Mouse (Mus musculus) embryo, embryonic 11 days (tissue): ENCODE results near the gene Maco1.

Experiments
- DNase-seq: peaks from one replicate; pipeline ENCODE4 v3.0.0-alpha.2; 2015

The Maco1 gene

DNA sequence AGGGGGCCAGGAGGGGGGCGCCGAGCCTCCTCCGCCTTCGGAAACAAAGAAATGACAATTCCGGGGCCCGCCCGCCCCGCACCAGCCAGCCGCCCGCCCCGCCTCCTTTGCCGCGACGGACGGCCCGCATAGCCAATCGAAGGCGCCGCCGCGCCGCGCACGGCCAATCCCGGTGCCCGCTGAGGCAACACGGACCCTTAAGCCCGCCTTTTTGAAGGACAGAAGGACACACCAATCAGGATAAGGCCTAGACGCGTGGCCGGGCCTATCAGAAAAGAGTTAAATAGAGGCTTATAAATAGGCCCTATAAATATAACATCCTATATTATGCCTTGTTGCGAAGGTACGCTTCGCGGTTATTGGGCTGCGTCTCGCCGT is at the start of gene Maco1:
Gene Maco1, minus strand, starts transcription at position 87 of the 378 bp plus-strand sequence.
- peak; percentile 98 for DNase-seq

DNA sequence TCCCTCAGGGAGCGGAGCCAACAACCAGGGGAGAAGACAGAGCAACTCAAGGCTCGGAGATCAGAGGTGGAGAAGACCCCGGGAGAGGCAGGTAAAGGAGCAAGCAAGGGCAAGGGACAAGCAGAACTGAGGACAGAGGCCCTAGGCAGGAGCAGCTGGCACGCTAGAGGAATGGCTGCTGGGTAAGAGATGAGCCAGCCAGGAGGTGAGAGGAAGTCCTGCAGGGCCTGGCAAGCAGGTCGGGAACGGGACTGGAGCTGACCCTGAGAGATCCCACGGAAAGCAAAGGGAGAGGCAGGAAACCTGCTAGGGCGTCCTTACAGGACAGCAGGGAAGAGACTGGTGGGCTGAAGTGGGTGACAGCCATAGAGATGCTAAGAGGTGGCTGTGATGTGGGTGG is 48.0 kb upstream of the Maco1 start:
- no peak for DNase-seq

DNA sequence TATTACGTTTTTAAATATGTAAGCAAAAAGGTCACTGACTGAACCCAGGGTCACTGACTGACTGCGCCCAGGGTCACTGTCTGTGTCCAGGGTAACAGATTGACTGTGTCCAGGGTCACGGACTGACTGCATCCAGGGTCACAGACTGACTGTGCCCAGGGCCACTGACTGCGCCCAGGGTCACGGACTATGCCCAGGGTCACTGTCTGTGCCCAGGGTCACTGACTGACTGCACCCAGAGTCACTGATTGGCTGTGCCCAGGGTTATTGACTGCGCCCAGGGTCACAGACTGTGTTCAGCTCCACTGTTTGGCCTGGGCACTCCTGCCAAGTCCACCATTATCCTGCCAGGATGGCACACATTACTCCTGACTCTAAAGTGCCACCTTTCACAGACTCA is 44.1 kb upstream of the Maco1 start:
- no peak for DNase-seq

DNA sequence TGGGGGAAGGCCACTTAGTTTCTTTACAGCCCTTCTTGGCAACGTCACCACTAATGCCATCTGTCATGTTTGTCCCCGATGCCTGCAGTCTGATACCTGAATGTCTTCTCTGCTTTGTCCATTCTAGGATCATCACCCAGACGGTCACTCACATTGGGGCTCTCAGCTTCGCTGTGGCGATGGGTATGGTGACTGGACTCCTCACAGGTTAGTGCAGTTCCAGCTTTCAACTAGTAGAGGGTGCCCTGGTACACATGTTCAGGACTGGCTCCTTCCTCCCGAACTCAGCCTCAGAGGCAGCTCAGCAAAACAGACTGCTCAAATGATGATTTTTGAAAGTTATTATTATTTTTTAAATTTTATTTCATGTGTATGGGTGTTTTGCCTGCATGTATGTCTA is 39.0 kb upstream of the Maco1 start:
- no peak for DNase-seq

DNA sequence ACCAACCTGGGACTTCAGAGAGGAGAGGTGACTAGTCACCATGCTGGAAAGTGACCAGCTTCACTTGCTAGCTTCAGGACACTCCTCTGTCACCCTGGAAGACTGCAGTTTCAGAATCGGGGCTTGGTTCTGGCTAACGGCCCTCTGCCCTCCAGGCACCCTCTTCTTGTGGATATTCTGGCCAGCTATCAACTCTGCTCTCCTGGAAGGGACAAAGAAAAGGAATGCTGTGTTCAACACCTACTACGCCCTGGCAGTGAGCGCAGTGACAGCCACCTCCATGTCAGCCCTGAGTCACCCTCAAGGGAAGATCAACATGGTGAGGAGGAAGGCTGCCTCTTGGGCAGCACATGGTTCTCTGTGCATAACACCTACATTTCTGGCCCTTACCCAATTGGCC is 31.2 kb upstream of the Maco1 start:
- no peak for DNase-seq

DNA sequence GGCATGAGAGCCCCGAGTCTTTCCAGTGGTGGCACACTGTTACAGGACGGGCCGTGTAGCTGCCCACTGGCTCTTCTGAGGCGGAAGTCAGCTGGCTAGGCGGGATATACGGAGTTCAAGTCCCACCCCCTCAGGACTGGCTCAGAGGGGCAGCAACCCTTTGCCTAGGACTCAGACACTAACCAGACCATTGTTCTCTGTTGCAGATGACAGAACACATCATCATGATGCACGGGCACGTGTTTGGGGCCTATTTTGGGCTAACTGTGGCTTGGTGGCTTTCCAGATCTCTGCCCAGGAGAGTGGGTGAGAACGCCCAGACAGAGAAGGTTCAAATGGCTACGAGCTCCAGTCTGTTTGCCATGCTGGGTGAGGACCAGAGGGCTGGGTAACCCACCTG is 30.7 kb upstream of the Maco1 start:
- no peak for DNase-seq

DNA sequence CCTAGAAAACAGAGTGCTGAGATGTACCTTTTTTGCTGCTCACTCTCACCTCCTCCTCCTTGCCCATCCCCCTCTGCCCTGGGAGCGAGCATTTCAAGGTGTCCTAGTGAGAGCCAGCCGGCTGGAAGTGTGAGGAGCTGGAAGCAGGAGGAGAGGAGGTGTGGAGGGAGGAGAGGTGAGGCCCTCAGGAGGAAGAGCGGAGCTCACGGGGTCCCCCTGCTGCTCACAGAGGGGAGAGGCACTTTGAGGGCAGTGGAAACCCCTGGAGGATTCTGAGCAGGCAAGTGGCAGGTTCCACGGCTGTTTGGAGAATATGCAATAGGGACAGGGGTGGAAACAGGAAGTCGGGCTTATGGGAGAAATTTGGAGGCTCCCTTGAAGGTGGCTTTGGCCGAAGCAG is 30.1 kb upstream of the Maco1 start:
- peak; percentile 59 for DNase-seq

DNA sequence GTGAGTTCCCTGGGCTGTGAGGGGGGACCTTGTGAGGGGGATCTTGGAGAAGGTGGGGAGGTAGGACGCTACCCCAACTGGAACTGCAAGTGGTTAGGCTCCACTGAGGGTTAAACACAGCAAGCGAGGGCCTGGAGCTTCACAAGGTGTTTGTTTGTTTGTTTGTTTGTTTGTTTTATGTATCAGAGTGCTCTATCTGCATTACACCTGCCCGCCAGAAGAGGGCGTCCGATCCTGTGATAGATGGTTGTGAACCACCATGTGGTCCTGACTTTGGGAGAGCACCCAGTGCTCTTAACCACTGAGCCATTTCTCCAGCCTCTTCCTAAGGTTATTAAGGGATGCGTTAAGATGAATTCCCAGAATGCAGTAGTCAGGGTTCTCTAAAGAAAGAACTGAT is 26.9 kb upstream of the Maco1 start:
- no peak for DNase-seq

DNA sequence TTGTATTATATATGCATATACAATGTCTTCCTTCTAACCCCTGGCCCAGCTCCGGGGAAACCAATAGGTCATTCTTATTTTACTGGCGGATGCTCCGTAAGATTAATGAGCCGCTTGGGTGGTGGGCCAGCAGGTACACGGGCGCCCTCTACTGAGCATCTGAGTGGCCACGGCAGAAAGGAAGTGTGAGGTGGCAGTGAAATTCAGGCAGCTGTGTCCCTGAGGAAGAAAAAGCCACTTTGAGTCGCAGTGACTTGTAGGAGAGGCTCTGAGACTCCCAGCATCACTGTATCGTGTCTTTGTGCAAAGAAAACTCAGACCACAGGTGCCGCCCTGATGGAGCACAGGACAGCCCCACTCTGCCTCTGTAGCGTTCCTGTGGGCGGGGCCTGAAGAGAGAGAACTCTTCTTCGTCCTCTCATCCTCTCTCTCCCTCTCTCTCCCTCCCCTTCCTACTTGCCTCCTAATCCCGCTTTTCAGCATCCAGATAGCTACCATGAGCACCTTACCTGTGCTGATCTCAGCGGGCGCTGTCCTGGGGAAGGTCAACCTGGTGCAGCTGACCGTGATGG is 26.4 kb upstream of the Maco1 start:
- peak; percentile 83 for DNase-seq

DNA sequence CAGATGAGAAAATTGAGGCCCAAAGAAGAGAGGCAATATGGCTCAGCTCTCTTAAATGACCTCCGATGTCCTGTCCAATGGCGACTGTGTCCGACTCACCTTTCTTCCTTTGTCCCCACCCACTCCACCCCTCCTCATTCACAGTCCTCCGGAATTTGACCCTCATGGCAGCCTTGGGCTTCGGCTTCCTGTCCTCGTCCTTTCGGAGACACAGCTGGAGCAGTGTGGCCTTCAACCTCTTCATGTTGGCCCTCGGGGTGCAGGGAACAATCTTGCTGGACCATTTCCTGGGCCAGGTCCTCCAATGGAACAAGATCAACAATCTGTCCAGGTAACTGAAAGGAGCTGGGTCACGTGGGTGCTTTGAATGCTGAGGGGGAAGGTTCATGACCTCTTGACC is 23.0 kb upstream of the Maco1 start:
- DNase-seq, result no peak

DNA sequence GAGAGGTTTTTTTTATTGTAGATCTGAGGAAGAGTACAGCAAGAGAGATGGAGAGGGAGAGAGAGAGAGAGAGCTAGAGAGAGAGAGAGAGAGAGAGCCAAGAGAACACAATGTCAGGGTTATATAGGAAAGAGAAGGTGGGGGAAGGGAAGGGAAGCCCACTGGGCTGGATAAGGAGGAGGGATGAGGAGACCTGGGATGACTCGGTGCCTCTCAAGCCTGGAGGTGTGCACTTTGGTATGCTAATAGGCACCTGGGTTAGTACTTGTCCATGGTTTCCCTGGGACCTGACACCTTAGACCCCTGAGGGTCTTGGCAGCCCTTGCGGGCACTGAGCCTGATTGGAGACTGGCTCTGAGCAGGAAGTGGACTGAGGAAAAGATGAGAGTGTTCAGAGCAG is 18.8 kb upstream of the Maco1 start:
- no peak for DNase-seq

DNA sequence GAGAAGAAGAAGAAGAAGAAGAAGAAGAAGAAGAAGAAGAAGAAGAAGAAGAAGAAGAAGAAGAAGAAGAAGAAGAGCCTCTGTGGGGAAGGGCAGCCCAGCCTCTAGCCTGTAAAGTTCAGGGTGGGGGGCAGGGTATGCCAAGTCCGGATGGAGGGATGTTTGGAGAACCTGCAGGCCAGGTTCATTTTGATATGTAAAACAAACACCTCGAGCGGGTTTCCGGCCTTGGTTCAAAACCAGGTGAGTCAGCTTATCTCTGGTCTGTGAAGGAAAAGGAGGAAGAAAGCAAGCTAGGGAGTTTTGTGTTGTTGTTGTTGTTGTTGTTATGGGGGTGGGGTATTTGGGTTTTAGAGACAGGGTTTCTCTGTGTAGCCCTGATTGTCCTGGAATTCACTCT is 18.3 kb upstream of the Maco1 start:
- DNase-seq, result no peak

DNA sequence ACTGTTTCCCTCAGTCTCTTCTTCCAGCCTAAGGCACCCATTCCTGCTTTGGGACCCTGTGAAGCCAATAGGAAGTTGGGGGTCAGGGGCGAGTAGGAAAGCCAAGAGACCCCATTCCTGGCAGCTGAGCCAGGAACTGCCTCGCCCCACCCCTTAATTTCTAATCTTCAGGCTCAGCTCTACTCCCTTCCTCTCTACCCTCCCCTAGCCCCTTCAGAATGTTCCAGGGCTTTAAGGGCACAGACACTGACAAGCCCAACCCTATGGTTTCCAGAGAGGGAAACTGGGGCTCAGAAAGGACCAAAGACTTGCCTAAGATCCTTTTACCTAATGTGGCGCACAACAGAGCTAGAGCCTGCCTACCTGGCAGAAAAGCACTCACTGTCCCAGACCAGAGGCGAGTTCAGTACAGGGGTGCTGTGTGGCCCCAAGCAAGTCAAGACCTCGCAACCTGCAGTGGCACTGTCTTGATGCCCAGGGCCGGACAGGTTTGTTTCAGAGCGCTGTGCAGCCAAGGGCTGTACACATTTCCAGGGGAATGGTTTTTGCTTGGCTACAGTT is 16.8 kb upstream of the Maco1 start:
- no peak for DNase-seq

DNA sequence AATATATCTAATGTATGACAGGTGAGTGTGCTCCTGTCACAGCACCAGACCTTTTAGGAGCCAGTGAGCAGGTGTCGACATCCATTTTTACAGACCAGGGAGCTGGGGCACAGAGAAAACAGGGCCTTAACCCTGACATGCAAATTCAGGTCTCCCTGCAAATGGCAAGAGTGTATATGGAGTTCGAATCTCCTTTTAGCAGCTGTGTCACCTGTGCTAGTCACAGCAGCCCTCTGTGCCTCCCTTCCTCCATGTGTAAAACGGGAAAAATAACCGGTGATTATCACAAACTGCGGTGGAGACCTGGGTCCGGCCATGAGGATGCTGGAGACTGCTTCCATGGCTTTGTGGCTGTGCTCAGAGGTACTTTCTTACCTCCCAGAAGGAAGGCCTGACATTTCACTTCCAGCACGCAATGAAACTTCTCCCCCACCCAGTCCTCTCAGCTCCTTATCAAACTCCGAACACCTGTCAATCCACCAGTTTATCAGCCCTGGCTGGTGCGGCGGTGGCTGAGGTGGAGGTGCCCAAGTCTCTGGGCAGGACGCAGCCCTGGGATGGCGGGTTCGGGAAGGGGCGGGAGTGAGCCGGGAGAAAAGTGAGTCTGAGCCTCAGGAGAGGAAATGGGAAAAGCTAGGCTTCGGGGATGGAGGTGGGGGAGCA is 16.1 kb upstream of the Maco1 start:
- no peak for DNase-seq

DNA sequence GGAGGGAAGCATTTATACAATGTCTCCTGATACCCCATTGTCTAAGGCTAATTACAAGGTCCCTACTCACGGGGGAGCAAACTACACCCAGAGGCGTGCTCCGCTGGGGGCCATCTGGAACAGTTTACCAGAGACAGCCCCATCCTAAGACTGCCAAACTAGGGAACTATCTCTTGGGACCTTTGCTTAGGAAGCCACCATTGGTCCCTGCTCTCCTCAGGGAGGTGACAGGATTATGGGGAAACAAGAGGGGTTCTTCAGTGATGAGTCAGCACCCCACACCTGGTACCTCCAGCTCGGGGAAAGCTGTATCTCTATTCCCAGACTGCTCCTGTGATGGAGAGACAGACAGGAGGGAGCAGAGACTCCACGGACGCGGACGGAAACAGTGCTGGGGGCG is 15.3 kb upstream of the Maco1 start:
- no peak for DNase-seq

DNA sequence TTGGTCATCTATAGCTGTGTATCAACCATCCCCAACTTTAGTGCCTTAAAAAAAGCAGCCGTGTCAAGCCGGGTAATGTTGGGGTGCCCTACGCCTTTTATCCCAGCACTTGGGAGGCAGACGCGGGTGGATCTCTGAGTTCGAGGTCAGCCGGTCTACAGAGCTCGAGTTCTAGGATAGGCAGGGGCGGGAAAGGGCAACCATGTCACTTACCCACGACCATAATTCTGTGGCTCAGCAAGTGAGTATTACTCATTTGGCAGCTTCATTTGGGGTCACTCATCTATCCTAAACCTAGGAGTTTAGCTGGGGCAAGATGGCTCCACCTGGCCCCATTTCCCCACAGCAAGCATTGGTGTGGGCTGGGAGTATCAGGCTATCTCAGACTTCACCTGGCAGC is 14.9 kb upstream of the Maco1 start:
- no peak for DNase-seq

DNA sequence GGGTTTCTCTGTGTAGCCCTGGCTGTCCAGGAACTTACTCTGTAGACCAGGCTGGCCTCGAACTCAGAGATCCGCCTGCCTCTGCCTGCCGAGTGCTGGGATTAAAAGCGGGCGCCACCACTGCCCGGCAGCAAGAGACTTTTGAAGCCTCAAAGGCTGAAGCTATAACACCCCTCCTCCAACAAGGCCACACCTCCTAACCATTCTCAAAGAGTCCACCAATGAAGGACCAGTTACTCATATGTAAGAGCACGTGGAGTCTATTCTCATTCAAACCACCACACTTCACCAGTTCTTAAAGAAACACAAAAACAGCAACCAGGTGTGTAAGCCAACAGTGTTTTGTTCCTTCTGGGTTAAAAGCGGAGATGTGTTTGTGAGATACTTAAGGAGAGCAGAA is 14.5 kb upstream of the Maco1 start:
- no peak for DNase-seq

DNA sequence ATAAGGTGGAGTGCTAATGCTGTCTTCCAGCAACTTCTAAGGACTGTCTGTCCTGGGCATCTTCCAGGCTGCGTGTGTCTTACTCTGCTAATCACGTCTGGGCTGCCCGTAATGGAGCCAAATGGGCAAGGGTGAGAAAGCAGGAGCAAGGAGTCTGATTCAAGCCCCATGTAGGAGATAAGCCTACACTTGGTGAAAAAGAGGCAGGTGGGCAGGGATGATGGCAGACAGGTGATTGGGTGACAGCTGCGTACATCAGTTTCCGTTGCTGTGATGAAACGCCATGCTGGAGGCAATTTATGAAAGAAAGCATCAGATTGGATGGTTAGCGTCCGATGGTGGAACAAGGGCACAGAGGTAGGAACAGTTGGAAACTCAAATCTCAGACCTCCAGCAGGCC is 14.1 kb upstream of the Maco1 start:
- no peak for DNase-seq

DNA sequence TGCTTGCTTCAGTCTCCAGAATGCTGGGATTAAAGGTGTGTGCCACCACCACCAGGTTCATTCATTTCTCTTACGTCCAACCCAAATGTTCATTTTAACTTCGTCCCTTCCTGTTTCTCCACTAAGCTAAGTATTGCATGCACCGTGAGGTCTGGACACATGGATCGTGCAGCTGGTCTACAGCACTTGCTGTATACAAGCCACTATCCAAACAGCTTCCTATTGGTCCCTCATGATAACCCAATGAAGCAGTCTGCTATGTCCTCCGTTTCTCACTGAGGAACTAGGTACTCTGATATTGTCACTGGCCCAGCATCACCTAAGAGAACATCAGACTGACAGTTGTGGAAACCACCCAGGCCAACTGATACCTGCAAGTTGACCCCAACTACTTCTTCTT is 12.6 kb upstream of the Maco1 start:
- no peak for DNase-seq

DNA sequence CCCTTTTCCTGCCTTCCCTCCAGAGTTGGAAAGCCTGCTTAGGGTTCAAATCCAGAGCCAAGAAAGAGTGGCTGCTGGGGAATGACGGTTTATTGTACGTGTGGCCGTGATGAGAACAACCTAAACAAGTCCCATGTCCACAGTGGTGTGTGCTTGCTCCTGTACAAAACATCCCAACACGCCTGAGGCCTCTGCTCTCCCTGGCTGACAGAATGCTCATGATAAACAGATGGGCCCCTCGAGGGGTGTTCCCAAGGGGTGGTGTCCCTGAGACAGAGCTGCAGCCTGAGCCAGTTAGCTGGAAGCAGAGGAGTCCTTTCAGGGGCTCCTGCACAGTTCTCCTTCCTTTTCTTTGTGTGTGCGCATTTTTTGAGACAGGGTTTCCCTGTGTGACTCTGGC is 12.2 kb upstream of the Maco1 start:
- DNase-seq, result no peak

DNA sequence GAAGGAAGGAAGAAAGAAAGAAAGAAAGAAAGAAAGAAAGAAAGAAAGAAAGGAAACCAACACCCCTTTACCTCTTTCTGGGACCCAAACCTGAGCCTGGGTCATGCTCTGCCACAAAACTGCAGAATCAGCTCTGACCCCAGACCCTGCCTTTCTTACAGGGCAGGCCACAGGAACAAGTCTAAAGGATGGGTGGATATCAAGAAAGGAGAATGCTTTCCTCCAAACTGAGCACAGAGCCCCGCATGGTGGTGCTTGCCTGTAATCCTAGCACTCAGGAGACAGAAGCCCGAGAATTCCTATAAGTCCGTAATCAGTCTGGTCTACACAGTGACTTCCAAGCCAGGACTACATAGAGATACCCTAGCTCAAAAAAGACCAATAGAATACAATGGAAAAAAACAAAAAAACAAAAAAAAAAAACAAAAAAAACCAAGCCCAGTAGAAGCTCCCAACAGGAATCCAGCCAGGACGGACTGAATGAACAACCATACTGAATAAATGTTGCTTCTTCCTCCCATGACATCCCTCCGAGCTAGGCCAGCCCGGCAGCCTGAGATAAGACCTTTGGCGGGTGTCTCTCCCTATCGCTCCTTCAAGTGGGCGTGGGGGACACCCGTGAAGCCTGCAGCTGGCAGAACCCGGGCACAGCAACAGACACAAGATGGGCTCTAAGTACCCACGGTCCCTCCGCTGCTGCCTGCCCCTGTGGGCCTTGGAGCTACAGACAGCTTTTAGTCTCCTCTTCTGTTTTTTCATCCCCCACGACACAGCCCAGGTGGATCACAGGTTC is 11.0 kb upstream of the Maco1 start, which contains the start of gene Rhd:
Gene Rhd, plus strand, starts transcription at position 600 of the 793 bp plus-strand sequence.
- DNase-seq, result no peak

DNA sequence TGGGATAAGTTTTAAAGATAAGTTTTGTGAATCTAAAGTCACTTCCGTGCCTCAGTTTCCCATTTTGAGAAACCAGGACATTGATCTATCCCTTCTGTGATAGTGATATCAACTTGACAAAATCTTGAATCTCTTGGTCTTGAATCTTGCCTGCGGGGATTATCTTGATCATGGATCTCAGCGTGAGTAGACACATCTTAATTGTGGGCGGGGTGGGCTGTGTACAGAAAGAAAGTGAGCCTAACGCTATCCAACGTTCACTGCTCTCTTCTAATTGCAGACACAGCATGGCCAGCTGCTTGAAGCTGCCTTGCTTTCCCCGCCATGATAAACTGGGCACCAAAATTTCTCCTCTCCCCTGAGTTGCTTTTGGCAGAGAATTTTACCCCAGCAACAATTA is 9.9 kb upstream of the Maco1 start:
- no peak for DNase-seq

DNA sequence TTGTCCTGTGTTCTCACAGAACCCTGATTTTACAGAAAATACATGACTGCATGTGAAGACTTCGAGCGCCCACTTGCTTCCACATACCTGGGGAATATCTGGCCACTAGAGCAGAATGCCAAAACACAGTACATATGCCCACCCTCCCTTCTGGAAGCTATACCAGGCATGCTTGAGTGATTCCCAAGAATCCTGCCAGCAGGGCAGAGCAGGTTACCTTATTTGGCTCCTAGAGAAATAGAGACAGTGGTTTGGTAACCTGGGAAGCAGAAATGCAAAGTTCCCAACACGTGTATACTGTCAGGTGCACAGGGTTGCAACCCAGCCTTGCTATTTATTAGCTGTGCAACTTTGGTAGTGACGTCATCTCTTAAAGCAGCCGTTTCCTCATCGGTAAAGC is 8.7 kb upstream of the Maco1 start:
- no peak for DNase-seq

DNA sequence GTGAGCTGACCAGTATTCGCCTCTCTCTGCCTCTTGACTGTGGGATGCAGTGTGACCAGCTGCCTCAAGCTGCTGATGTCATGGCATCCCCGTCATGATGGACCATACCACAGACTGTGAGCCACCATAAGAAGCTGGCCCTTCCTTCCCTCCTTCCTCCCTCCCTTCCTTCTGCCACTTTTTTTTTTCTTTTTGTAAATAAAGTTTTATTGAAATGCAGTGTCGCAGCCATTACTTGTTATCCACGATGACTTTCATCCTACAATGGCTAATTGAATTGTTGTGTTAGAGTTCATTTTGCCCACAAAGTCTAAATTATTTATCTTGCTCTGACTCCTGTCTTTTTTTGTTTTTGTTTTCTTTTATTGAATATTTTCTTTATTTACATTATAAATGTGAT is 5.3 kb upstream of the Maco1 start:
- no peak for DNase-seq
